Mouse (Mus musculus) lung, postnatal 36 days (tissue): ENCODE measurements around the gene Hist1h2ae.
"Not testable (repeated sequence)": the region's sequence is repeated elsewhere in the genome, so short reads cannot be mapped to it uniquely, and the experiment has no call there.

Source experiments
- DNase-seq: peaks from one replicate; pipeline ENCODE4 v3.0.0; 2022; ENCODE audit warnings: mixed read lengths

Gene Hist1h2ae

DNA sequence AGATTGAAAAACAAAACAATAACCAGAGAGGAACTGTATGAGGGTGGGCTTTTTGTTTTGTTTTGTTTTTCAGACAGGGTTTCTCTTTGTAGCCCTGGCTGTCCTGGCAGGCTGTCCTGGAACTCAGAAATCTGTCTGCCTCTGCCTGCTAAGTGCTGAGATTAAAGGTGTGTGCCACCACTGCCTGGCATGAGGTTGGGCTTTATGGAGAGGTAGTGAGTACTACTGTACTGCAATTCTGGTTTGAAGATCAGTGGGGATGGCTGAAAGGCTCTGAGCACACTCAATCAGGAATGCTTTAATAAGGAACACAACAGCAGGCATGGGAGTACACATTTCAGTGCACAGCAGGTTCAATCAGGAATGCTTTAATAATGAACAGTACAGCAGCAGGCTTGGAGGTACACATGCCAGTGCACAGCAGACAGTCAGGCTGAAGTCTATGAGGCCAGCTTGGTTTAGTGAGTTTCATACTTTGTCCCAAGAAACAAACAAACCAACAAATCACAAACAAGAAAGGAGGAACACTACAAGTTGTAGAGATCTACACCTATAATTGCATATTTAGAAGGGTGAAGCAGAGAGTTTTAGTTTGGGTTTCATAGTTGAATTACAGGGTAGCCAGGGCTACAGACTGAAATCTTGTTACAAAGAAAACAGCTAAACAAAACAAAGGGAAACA, 12.5 kb upstream of the Hist1h2ae start:
- DNase-seq = no peak

DNA sequence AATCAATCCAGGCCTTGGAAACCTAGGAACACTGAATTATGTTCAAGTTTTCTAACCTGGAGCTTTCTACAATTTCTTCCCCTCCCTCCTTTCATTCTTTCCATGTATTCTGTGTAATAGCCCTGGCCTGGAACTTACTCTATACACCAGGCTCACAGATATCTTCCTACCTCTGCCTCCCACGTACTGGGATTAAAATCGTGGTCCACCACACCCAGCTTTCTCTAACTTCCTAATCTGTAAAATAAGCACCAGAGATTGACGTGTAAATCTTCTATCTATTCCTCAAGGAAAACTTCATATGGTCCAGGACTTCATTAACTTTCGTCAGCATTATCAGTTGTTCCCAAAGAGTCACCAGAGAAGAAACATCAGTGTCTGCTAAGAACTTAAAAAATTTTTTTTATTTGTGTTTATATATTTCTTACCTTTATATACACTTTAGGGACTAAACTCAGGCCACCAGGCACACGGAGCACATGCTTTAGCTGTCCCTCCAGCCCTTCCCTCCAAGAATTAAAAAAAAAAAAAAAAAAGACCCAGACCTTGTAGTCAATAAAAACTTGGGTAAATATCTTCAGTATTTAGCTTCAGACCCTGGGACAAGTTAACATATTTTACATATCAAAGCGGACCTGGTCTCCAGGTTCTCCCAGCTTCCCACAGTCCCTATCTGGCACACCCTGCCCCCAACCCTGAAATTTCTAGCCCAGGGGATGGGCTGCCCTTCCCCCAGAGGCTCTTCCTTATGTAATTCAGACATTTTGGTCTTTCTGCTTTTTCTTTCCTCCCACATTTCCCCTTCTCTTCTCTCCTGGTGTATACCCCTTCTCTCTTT, 11.4 kb upstream of the Hist1h2ae start:
- no peak for DNase-seq

DNA sequence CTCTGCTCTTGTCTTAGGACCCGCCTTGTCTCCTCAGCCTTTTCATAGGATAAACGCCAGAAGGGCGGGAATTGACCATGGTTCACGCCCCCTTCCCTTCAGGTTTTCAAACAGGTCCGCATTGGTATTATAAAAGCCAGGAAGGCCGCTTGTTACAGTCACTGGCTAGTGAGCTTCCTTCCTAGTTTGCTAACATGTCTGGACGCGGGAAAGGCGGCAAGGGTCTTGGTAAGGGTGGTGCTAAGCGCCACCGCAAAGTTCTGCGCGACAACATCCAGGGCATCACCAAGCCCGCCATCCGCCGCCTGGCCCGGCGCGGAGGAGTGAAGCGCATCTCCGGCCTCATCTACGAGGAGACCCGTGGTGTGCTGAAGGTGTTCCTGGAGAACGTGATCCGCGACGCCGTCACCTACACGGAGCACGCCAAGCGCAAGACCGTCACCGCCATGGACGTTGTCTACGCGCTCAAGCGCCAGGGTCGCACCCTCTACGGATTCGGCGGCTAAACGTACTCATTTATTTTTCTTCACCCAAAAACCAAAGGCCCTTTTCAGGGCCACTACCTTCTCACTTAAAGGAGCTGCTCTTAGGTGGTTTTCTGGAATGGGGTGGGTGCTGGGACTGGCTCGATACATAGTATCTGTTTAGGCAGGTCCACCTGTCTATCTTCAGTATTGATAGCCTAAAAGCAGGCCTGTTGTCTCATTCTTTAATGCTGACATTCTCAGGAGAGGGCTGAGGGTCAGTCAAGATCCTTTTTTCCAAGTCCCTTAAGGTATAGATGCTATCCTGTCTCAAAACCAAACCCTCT, 10.6 kb upstream of the Hist1h2ae start, which contains the start of gene Hist1h4d:
Gene Hist1h4d (plus strand): TSS at position 191 of the 811 bp plus-strand sequence.
- peak; percentile 100 for DNase-seq

DNA sequence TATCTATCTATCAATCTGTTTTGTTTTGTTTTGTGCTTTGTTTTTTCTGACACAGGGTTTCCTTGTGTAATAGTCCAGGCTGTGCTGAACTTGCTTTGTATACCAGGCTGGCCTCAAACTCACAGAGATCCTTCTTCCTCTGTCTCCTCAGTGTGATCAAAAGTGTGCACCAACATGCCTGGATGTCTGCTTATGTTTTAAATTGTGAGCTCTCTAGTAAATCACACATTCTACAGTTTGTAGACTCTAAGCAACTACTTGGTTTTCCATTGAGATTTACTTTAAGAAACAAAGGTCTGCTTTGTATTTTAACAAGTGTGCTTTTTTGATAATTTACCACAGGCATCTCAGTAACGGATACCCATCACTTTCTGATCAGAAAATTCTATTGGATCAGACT, 6.8 kb upstream of the Hist1h2ae start:
- DNase-seq = no peak

DNA sequence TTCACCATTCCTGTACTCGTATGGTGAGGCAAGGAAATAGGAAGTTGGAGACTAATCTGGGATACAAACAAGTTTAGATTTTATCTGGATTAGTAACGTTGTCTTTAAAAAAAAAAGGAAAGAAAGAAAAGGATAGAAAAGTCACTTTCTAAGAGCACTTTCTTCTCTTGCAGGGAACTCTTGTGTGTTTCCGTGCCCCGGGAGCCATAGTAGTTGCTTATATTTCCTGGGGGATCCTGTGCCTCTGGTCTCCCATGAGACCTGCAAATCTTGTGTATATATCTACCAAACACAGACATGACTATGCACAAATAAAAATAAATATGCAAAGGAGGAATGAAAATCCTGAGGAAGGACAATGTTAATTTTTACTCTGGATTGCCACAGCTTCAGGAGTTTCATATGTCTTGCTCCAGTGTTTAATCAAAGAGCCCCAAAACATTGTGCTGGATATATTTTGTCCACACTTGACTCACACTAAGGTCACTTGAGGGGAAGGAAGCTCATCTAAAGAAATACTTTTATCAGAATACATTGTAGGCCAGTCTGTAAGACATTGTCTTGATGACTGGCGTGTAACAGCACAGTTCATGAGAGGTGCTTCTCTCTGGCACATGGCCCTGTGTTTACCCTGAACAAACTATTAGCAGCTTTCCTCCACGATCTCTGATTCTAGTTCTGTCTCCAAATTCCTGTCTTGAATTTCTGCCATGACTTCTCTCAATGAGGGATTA, 6.1 kb upstream of the Hist1h2ae start:
- no peak for DNase-seq

DNA sequence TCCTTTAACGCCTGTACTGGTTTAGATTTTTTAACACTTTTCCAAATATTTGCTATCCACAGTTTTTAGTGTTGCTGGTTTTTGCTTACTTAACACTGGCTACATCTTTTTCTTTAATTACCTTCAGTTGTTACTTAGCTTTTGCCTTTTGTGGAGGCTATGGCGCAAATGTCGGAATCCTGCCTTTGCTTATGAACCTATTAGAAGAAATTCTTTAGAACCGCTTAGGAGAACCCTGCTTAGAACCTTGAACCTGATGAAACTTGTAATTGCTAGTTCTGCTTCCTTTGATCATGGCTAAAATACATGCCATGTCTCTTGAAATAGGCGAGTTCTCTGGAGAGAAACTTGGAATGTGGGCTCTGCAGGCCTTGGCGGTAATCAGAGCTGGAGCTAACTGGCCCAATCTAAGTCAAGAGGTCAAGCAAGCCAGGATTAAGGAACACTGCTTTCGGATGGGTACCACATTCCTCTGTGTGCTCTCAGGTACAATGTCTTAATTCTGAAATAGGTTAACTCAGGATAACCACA, 5.4 kb upstream of the Hist1h2ae start:
- DNase-seq = no peak

DNA sequence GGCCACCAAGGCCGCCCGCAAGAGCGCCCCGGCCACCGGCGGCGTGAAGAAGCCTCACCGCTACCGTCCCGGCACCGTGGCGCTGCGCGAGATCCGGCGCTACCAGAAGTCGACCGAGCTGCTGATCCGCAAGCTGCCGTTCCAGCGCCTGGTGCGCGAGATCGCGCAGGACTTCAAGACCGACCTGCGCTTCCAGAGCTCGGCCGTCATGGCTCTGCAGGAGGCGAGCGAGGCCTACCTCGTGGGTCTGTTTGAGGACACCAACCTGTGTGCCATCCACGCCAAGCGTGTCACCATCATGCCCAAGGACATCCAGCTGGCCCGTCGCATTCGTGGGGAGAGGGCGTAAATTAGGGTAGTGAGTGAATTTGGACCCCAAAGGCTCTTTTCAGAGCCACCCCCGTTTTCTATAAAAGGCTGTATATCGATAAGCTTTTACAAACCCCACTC, 4.9 kb upstream of the Hist1h2ae start:
- DNase-seq = not testable (repeated sequence)

DNA sequence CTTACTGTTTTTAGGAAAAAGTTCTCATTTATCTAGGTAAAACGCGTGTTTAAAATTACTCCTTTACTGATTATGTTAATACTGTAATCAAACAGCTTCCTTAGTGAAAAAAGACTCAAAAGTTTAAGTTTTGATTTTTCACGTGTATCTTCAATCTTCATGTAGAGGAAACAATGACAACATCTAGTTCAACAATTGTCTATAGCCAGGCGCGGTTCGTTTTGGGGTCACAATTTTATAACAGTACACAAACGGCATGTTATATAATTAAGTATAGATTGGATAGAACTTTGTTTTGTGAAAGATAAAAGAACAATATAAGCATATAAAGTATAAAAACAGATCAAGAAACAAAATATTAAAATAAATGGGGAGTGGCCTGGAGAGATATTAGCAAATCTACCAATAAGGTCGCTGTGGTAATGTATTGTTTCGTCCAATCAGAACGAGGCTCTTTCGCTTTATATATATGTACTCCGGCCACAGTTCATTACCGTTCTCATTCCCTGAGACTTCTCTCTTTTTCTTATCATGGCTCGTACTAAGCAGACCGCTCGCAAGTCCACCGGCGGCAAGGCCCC, 4.3 kb upstream of the Hist1h2ae start, which contains the start of gene Hist1h3d:
Gene Hist1h3d (plus strand): TSS at position 493 of the 581 bp plus-strand sequence.
- peak; percentile 78 for DNase-seq

DNA sequence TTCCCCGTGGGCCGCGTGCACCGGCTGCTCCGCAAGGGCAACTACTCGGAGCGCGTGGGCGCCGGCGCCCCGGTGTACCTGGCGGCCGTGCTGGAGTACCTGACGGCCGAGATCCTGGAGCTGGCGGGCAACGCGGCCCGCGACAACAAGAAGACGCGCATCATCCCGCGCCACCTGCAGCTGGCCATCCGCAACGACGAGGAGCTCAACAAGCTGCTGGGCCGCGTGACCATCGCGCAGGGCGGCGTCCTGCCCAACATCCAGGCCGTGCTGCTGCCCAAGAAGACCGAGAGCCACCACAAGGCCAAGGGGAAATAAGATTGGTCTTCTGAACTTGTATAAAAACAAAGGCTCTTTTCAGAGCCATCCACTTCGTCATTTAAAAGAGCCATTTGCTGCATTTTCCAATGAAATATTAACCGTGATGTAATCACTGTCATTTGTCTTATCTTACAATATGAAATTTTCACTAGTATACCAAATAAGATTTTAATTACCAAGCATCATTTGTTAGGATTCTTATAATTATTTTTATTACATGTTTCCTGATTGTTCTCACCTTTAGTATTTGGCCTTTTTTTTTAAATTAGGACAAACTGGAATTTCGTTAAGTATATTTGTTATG, 3.6 kb upstream of the Hist1h2ae start:
- DNase-seq = not testable (repeated sequence)

DNA sequence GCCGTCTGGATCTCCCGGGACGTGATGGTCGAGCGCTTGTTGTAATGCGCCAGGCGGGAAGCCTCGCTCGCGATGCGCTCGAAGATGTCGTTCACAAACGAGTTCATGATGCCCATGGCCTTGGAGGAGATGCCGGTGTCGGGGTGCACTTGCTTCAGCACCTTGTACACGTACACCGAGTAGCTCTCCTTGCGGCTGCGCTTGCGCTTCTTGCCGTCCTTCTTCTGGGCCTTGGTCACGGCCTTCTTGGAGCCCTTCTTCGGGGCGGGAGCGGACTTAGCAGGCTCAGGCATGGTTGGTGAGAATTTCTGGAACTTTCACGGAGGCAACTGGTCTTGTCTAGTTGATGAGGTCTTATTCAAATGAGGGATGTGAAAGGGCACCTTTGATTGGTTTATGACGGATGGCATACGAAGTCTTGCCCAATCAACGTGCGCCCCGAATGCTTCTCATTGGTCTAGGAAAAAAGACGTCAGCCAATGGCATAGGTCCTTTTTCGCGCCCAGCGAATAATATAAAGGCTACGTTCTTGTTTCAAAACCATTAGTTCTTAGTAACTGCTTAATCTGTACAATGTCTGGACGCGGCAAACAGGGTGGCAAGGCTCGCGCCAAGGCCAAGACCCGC, 3.0 kb upstream of the Hist1h2ae start, which contains the start of the genes Hist1h2bf and Hist1h2ad:
Gene Hist1h2bf (minus strand): TSS at position 299 of the 627 bp plus-strand sequence.
Gene Hist1h2ad (plus strand): TSS at position 484 of the 627 bp plus-strand sequence.
- peak; percentile 96 for DNase-seq

DNA sequence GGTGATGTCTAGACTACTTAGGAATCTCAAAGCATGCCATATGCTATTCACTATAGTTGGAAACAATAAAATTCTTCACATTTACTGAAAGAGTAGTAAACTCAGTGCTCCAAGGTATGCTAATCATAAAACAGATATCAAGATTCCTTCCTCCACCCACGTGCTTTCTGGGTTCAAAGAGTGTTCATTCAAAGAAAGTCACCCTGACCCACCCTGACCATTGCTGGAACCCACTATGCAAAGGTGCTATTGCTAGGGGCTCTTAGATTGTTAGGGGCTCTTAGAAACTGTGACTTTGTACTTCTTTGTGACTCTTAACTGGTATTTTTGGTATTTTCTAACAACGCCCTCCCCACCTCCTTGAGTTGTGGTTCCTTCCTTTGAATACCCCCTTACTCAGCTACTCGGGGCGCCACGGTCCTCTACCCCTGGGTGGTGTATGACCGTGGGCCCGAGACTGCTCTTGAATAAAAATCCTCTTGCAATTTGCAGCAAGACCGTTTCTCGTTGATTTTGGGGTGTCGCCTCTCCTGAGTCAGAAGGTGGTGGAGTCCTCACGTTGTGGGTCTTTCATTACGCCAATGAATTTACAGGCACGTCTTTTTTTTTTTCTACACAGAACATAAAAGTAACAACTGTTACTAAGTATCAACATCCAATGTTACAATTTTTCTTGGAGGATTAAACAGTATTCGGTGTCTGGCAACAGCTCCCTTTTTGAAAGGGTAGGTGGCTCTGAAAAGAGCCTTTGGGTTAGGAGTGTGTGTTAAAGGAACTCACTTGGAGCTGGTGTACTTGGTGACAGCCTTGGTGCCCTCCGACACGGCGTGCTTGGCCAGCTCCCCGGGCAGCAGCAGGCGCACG, 2.2 kb upstream of the Hist1h2ae start:
- not testable (repeated sequence) for DNase-seq

DNA sequence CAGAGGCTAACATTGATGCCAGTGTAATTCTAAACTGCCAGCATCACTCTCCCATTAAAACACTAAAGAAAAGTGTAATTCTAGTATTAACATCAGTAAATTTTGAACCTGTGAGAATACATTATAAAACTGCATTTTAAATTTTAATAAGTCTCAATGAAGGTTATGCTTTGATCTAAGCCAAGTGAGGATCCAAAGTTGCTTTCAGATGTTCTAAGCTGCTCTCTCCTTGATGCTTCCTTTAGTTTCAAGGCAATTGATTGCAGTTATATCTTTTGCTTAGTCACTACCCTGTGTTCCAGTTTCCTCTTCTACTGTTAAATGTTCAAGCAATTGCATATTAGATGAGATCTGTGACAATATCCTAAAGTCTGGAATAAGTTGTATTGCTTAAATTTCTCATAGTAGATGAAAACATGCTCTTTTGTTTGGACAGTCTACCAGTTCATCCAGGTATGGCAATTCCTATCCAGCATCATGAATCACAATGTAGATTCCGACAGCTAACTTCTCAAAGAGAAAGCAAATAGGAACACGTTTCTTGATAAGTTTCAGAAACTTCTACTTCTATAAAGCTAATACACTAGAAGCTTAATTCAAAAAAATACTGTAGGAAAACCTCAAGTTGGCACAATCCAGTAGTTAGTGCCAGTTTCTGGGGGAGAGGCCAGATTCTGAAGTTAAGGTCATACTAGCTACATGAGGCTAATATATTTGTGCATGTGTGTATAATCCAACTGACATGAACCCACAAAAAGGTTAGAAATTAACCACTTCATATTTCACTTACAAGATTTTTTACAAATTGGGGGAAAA, 1.4 kb upstream of the Hist1h2ae start:
- no peak for DNase-seq

DNA sequence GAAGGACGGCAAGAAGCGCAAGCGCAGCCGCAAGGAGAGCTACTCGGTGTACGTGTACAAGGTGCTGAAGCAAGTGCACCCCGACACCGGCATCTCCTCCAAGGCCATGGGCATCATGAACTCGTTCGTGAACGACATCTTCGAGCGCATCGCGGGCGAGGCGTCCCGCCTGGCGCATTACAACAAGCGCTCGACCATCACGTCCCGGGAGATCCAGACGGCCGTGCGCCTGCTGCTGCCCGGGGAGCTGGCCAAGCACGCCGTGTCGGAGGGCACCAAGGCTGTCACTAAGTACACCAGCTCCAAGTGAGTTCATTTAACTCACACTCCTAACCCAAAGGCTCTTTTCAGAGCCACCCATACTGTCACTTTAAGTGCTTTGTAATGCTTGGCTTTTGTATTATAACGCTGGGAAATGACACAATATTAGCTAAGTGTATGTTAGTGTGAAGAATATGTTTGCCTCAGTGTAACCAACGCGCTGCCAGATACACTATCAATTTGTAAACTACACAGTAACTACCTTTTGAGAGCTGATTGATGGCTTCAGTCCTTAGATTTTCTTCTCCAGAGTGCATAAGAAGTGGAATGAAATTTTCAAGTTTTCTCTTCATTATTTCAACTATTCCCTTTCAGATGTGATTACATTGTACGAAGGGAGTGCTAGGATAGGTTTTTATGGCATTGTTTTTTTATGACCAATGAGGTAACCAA, 641 bp upstream of the Hist1h2ae start:
- DNase-seq = not testable (repeated sequence)

DNA sequence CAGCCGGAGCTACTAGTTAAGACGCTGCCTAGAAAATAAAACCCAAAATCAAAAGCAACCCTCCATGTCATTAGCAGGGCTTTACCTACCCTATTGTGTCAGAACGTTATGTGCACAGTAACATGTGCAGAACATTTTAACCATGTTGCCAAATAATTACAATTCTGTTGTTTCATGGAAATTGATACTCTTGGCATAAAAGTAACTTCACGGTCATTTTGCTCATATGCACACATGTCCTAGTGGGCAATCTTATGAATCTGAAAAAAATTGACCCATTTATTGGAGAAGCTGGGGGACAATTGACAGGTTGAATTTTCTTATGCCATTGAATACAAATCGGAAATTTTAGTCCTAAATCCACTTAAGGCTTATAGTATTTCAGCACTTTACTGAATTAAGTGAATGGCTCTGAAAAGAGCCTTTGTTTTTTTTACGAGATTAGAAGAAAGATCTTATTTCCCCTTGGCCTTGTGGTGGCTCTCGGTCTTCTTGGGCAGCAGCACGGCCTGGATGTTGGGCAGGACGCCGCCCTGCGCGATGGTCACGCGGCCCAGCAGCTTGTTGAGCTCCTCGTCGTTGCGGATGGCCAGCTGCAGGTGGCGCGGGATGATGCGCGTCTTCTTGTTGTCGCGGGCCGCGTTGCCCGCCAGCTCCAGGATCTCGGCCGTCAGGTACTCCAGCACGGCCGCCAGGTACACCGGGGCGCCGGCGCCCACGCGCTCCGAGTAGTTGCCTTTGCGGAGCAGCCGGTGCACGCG, 579 bp downstream of the Hist1h2ae start:
- not testable (repeated sequence) for DNase-seq

DNA sequence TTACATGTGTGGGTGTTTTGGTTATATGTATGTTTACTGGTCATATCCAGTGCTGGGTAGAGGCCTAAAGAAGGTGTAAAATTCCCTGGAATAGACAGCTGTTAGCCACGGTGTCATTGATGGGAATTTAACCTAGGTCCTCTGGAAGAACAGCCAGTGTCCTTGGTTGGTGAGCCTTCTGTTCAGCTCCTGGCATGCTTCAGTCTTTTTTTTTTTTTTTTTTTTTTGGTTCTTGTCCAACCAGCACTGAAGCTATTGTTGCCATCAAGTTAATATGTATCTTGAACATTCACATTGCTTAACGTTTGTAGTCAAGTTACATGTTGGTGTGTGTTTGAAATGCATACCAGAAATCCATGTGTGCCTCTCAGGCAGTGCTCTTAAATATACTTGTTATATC, 6.5 kb downstream of the Hist1h2ae start:
- DNase-seq = no peak

DNA sequence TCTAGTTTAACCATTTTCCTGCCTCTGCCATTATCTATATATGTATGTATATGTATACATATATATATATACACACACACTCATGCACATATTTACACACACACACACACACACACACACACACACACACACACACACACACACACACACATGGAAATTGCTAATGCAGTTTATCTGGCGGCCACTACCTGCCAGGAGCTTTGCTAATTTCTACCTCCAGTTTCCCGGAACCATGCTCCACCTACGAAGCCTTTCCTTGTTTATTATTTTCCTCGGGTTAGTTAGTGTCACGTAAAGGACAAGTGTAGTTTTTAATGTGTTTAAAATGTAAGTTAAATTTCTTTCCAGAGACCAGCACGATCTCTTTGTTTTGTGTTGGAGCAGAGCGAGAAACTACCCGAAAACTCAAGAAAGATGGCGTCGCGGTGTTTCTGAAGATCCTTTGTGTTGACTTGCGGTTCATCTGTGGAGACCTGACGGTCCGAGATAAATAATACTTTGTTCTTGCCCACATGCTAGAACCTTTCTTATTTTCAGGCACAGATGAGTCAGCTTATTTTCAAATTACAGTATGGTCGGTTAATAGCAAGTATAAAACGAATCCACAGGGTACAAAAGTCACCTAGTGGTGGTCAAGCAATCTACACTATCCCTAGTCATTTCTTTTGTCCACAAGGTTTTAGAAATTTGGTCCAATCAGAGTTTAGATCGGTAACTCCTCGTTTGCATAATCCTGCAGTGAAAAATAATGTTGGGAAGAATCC, 8.1 kb downstream of the Hist1h2ae start:
- DNase-seq = peak; percentile 59
